Mouse (Mus musculus) ES-E14 (cell line): ENCODE results near the gene H2-T23.

ENCODE experiments used
- HCFC1 ChIP-seq: IDR thresholded peaks from 2 replicates; pipeline ENCODE4 v1.6.1; 2012; ENCODE audit warnings: low read length, inconsistent platforms, borderline replicate concordance; ENCODE audit not compliant: insufficient read depth
- MAFK ChIP-seq: IDR thresholded peaks from 2 replicates; pipeline ENCODE4 v1.6.1; 2014; ENCODE audit warnings: mild to moderate bottlenecking, low read depth, low read length, inconsistent platforms; ENCODE audit not compliant: insufficient read depth
- ZC3H11A ChIP-seq: IDR thresholded peaks from 2 replicates; pipeline ENCODE4 v1.6.1; 2012; ENCODE audit warnings: low read depth, mild to moderate bottlenecking, inconsistent platforms, low read length, borderline replicate concordance

DNA sequence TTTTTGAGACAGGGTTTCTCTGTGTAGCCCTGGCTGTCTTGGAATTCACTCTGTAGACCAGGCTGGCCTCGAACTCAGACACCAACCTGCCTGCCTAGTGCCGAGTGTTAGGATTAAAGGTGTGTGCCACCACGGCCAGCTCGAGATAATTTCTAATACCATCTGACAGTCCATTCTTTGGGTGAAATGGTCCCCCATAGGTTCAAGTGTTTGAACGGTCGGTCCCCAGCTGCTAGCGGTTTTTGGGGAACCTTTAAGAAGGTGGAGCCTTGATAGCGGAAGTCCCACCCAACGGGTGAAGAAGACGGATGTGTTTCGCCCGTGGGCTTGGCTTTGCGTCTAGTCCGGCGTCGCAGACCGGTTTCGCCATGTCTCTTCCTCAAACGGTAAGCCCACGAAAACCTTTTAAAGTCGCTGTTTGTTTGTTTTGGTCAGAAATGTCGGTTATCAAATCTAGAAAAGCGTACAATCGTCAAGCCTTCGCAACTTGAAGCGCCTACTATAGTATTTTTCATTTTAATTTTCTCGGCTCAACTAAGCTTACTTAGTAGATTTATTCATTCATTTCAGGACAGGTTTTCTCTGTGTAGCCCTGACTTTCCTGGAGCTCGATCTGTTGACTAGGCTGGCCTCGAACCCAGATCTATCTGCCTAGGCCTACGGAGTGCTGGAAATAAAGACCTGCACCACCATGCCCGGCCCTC, 38.3 kb downstream of the H2-T23 start:
- TF ChIP-seq ZC3H11A (no peak), HCFC1 (no peak), MAFK (no peak)
